8 mouse cellular contexts compared by ENCODE assay signal in the genomic region with DNA sequence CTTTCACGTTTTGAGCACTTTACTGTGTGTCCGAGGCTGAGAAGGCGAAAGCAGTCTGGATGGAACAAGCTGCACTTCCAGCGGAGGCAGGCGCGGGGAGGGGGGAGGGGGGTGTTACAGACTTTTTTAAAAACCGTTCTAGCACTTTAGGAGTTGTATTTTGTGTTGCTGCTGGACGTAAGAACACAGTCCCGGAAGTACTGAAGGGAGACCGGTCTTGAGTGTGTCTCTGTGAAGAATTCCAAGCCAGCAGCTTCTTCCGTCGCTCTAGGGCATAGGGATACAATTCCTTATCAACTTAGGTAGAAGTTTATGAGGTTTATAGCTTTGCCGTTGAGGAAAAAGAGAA.
DNase-seq lines count a peak whose midpoint lies in the region; ATAC-seq lines count a peak whose summit lies in the region.

No protein-coding gene starts in this region.

- no peaks in the 10 kb centered on the region for H3K9me3 ChIP-seq in lung, embryonic 16.5 days (ENCODE audit: control insufficient read depth, low read length)
- H3K9me3 ChIP-seq in hindbrain, embryonic 16.5 days (ENCODE audit: control insufficient read depth, low read length) = no peaks in the 10 kb centered on the region
- no peaks in the 10 kb centered on the region for H3K9me3 ChIP-seq in midbrain, embryonic 11.5 days (ENCODE audit: control insufficient read depth, low read length)

- H3K4me1 ChIP-seq in lung, embryonic 16.5 days (replicated peaks; ENCODE audit: control insufficient read depth, insufficient read depth, low read length) = no peaks in the 10 kb centered on the region; the same call in none of the 2 replicates
- H3K4me1 ChIP-seq in hindbrain, embryonic 16.5 days (ENCODE audit: control insufficient read depth, insufficient read depth, low read depth, low read length) = no peaks in the 10 kb centered on the region; the same call in 1 of the 2 replicates
- peaks cover 2% of the 10 kb centered on the region; the same call in 1 of the 2 replicates for H3K4me1 ChIP-seq in midbrain, embryonic 11.5 days (ENCODE audit: control insufficient read depth, insufficient read depth, low read length)

- H3K9ac ChIP-seq in lung, embryonic 16.5 days (ENCODE audit: low read length) = peak overlapping the region; percentile 64
- H3K9ac ChIP-seq in hindbrain, embryonic 16.5 days (ENCODE audit: low read depth, low read length) = peak overlapping the region; percentile 53
- peak overlapping the region; percentile 78 for H3K9ac ChIP-seq in midbrain, embryonic 11.5 days (ENCODE audit: low read length)

- H3K36me3 ChIP-seq in lung, embryonic 16.5 days (ENCODE audit: control insufficient read depth, insufficient read depth, low read length) = no peaks in the 10 kb centered on the region
- no peaks in the 10 kb centered on the region for H3K36me3 ChIP-seq in hindbrain, embryonic 16.5 days (ENCODE audit: control insufficient read depth, insufficient read depth, low read length)
- no peaks in the 10 kb centered on the region for H3K36me3 ChIP-seq in midbrain, embryonic 11.5 days (ENCODE audit: control insufficient read depth, insufficient read depth, low read length)

- H3K27me3 ChIP-seq in lung, embryonic 16.5 days (ENCODE audit: control insufficient read depth, insufficient read depth, low read depth, low read length) = peaks cover 4% of the 10 kb centered on the region; the same call in 1 of the 2 replicates
- peaks cover 2% of the 10 kb centered on the region; the same call in 1 of the 2 replicates for H3K27me3 ChIP-seq in hindbrain, embryonic 16.5 days (replicated peaks; ENCODE audit: control insufficient read depth, insufficient read depth, low read length)
- H3K27me3 ChIP-seq in midbrain, embryonic 11.5 days (ENCODE audit: control insufficient read depth, insufficient read depth, low read length) = peaks cover 6% of the 10 kb centered on the region; the same call in 1 of the 2 replicates

- peak overlapping the region; percentile 60 for H3K4me3 ChIP-seq in lung, embryonic 16.5 days (ENCODE audit: low read length)
- H3K4me3 ChIP-seq in hindbrain, embryonic 16.5 days (ENCODE audit: low read length) = peak overlapping the region; percentile 43
- H3K4me3 ChIP-seq in midbrain, embryonic 11.5 days (ENCODE audit: low read depth, low read length) = peak overlapping the region; percentile 61

- peak overlapping the region; percentile 67 for H3K4me2 ChIP-seq in lung, embryonic 16.5 days (ENCODE audit: low read depth, low read length)
- H3K4me2 ChIP-seq in hindbrain, embryonic 16.5 days (ENCODE audit: low read length) = peak overlapping the region; percentile 57
- H3K4me2 ChIP-seq in midbrain, embryonic 11.5 days = peak overlapping the region; percentile 57

- no peak for DNase-seq in lung, postnatal 25 days (ENCODE audit: low spot score)
- peak; percentile 17 for DNase-seq in embryo, embryonic 11 days
- peak; percentile 85 for DNase-seq in midbrain, embryonic 11.5 days (ENCODE audit: low spot score, missing footprints)
- no peak for DNase-seq in gastrocnemius, adult 8-10 months (ENCODE audit: low spot score in 2 of 2)
- DNase-seq in spleen, postnatal 4 days (ENCODE audit: low spot score in 2 of 2) = no peak
- DNase-seq in MN1 (ENCODE audit: low spot score) = no peak

- peak; percentile 31; the same call in 1 of the 2 replicates for ATAC-seq in lung, embryonic 16.5 days (ENCODE audit: low read depth)
- 0 out of 2 replicates have a peak, but pooled peaks have one; percentile 8 for ATAC-seq in hindbrain, embryonic 16.5 days
- 0 out of 2 replicates have a peak, but pooled peaks have one; percentile 0 for ATAC-seq in midbrain, embryonic 11.5 days (ENCODE audit: low FRiP score)

- peak overlapping the region; percentile 83 for H3K27ac ChIP-seq in lung, embryonic 16.5 days (ENCODE audit: low read length)
- no peak overlapping the region for H3K27ac ChIP-seq in hindbrain, embryonic 16.5 days (ENCODE audit: low read depth, low read length)
- H3K27ac ChIP-seq in midbrain, embryonic 11.5 days (ENCODE audit: low read depth, low read length) = peak overlapping the region; percentile 89

- WGBS in lung, embryonic 16.5 days = 17% methylated on average over 13 of the region's 13 CpGs
- WGBS in hindbrain, embryonic 16.5 days = 13% methylated on average over 13 of the region's 13 CpGs
- WGBS in midbrain, embryonic 11.5 days = 9% methylated on average over 13 of the region's 13 CpGs

Comparison
In these comparisons a context has a peak if more than half of its experiments do, and no peak if none do; other contexts are left out.
1. DNase-seq: peak in embryo, embryonic 11 days (single experiment) and midbrain, embryonic 11.5 days (single experiment); none in lung, postnatal 25 days (single experiment), gastrocnemius, adult 8-10 months (0 of 2), spleen, postnatal 4 days (0 of 2) and MN1 (single experiment).
2. Peak in every context shown above with its lines, with median percentiles within 50 percentile points of each other: ATAC-seq, H3K4me2 ChIP-seq, H3K4me3 ChIP-seq and H3K9ac ChIP-seq.